Mouse (Mus musculus): ENCODE data around the gene Olfr701. TPM values are rescaled to one million over a fixed set of nuclear protein-coding genes. Genes with fewer than 3 reads are reported as not detected.
A peak's percentile ranks its signal among the peaks of the same experiment; 100 is the strongest.

Olfr701 gene
- polyA plus RNA-seq (2017; shearing (Covaris generic)), result not detected

DNA sequence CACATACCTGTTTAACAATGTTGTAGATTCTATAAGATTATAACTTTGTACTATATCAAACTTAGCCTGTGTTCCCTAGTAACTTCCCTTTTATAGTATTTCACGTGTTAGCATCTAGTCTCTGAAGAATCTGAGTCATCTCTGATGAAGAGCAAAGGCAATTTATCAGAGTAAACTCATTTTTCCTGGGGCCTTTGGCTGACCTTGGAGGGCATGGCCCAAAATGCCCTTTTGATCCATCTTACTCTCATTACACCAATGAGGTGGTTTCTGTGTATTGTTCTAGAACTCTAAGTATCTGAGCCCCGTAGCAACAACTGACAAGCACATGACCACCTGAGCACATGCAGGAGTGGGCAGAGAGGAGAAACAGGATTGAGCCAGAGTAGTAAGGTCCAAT lies at the start of gene Olfr701:
Gene Olfr701, plus strand, starts transcription at position 301 of the 400 bp plus-strand sequence.
- no peak for ATAC-seq

DNA sequence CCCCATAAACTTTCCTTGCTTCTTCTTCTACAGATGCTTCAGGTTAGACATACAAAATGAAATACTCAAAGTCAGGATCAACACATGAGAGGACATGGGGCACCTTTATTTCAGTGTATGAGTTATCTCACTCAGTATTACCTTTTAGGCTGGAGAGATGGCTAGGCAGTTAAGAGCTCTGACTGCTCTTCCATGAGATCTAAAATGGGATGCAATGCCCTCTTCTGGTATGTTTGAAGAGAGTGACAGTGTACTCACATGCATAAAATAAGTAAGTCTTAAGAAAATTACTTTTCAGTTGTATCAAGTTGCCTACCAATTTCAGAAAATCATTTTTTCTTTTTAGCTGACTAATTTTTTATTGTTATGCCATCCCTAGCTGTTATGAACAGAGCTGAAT lies 25.6 kb upstream of the Olfr701 start:
- ATAC-seq, result no peak

DNA sequence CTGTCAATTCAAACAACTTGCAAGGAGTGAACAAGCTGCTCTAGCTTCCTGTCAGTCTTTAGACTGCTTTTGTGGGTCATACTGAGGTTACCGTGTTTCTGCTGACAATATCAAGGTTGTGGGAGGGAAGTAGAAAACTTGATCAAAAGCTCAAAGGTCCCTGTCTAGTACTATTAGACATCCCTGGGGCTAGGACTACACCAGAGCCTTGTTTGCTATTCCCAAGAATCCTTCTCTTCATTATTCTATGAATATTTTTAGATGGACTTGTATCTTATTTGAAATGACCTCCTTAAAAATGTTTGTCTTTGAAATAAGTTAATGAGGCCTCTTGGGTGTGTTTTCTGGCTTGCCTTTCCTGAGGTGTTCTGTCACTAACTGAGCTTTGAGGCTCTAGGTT lies 20.8 kb upstream of the Olfr701 start, which contains the start of gene Olfr699:
Gene Olfr699, minus strand, starts transcription at position 101 of the 400 bp plus-strand sequence.
- ATAC-seq, result peak; percentile 32

DNA sequence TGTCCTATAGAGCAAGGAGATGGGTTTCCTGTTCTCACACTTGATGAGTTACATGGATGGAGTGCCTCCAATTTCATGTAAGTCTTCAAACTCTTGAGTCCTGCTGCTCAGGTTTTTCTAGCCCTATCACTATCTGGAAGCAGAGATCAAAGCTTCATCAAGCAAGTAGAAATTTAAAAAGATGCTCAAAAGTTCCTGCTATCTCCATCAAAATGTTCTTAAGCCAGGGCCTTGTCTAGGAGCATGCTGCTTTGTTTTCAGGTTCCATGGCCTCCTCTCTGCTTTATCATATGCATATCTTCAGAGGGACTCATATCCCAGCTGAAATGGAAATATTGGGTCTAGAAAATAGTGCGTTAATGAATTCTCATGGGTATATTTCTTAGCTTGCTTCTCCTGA lies 5.2 kb upstream of the Olfr701 start, which contains the start of gene Olfr700:
Gene Olfr700, minus strand, starts transcription at position 101 of the 400 bp plus-strand sequence.
- no peak for ATAC-seq

DNA sequence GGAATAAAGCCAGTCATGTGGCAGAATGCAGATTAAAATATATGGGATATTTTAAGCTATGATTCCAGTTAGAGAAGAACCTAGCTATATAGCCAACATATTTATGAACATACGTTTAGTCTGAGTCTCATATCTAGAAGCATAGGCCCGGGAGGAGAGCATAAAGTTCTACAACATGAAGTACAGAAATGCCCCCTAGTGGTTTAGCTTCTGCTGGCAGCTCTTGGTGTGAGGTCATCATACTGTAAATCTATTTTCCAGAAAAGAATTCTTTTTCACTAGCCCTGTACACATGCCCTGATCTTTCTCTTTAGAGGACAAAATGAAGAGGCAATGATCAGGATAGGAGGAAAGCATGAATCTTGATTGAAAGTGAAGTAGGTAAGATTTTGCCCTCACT lies 1.8 kb downstream of the Olfr701 start:
- ATAC-seq, result peak; percentile 79

DNA sequence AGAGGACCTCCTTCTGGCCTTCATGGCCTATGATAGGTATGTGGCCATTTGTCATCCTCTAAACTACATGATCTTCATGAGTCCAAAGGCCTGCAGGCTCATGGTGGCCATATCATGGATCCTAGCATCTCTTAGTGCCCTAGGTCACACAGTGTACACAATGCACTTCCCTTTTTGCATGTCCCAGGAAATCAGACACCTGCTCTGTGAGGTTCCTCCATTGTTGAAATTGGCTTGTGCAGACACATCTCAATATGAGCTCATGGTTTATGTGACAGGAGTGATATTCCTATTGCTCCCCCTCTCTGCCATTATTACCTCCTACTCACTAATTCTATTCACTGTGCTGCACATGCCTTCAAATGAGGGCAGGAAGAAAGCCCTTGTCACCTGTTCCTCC lies 4.5 kb downstream of the Olfr701 start:
- ATAC-seq, result no peak

DNA sequence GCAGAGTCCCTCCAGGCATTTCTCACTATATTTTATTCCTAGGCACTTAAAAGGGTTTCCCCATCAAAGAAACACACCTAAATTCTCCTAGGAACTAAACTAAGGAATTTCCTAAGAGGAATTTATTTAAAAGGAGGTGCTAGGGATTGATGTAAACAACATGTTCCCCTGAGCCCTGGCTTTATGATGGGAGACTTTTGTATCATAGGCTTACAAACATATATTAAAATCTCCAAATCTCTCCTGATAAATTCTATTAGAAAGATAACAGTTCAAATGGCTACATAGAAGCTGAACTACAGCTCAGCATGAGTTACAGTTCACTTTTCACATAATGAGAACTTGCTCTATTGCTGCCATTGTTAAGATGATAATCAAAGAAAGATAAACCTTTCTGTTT lies 19.9 kb downstream of the Olfr701 start, which contains the start of gene Olfr702:
Gene Olfr702, minus strand, starts transcription at position 101 of the 400 bp plus-strand sequence.
- ATAC-seq, result no peak

DNA sequence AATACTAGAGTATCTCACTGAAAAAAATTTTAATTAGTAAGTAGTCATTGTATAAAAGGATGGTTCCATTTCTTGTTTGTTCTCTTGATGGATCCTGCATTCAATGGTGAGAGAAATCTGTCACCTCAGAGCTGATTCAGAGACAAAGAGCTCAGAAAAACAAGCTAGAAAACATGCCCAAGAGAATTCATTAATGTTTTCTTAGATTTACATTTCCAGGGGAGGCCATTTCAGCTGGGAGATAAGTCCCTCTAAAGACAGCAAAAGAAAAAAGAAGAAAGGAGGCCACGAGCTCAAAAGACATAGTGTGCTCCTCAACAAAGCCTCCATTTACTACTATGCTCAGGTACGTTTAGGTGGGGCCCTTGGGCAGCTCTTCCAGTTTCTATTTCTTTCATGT lies 29.1 kb downstream of the Olfr701 start, which contains the start of gene Olfr703:
Gene Olfr703, plus strand, starts transcription at position 301 of the 400 bp plus-strand sequence.
- no peak for ATAC-seq

DNA sequence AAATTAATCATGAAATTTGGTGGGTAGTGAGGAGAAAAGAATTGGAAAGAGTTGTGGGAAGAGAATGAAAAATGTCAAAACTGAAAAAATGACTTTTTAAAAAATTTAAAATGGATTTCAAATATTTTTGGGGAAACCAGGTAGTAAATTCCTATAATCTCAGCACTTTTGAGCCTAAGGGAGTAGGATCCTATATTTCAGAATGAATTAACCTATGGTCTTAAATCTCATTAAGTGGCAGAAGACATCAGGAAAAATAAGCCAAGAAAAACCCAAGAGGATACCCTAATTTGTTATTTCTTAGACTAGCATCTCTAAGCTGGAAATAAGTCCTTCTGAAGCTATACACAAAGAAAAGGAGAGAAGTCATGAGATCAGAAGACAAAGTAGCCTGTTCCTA lies 49.0 kb downstream of the Olfr701 start, which contains the start of gene Olfr704:
Gene Olfr704, plus strand, starts transcription at position 301 of the 400 bp plus-strand sequence.
- ATAC-seq, result no peak

Other genes starting within 250 kb of the Olfr701 start
- gene Olfr693, start 133.5 kb upstream of the Olfr701 start, polyA plus RNA-seq (2017; shearing (Covaris generic)), result not detected
- not detected for gene Olfr694, start 122.3 kb upstream of the Olfr701 start, polyA plus RNA-seq (2017; shearing (Covaris generic))
- not detected for gene Olfr695, start 97.7 kb upstream of the Olfr701 start, polyA plus RNA-seq (2017; shearing (Covaris generic))
- gene Olfr697, start 71.7 kb upstream of the Olfr701 start, polyA plus RNA-seq (2017; shearing (Covaris generic)), result not detected
- gene Olfr698, start 58.7 kb upstream of the Olfr701 start, polyA plus RNA-seq (2017; shearing (Covaris generic)), result under 1 TPM in 1 of 2 experiments, not detected in 1; 0.23 TPM
- not detected for gene Olfr699, start 20.9 kb upstream of the Olfr701 start, polyA plus RNA-seq (2017; shearing (Covaris generic))
- gene Olfr700, start 5.3 kb upstream of the Olfr701 start, polyA plus RNA-seq (2017; shearing (Covaris generic)), result not detected
- gene Olfr702, start 19.8 kb downstream of the Olfr701 start, polyA plus RNA-seq (2017; shearing (Covaris generic)), result not detected
- not detected for gene Olfr703, start 29.2 kb downstream of the Olfr701 start, polyA plus RNA-seq (2017; shearing (Covaris generic))
- not detected for gene Olfr704, start 49.1 kb downstream of the Olfr701 start, polyA plus RNA-seq (2017; shearing (Covaris generic))
- not detected for gene Olfr705, start 62.8 kb downstream of the Olfr701 start, polyA plus RNA-seq (2017; shearing (Covaris generic))
- gene Olfr706, start 74.0 kb downstream of the Olfr701 start, polyA plus RNA-seq (2017; shearing (Covaris generic)), result not detected
- gene Olfr707, start 87.1 kb downstream of the Olfr701 start, polyA plus RNA-seq (2017; shearing (Covaris generic)), result not detected
- gene Olfr1532-ps1, start 93.9 kb downstream of the Olfr701 start, polyA plus RNA-seq (2017; shearing (Covaris generic)), result not detected
- not detected for gene Olfr709-ps1, start 118.1 kb downstream of the Olfr701 start, polyA plus RNA-seq (2017; shearing (Covaris generic))
- not detected for gene Olfr710, start 134.2 kb downstream of the Olfr701 start, polyA plus RNA-seq (2017; shearing (Covaris generic))
- not detected for gene Olfr6, start 149.8 kb downstream of the Olfr701 start, polyA plus RNA-seq (2017; shearing (Covaris generic))
- under 1 TPM in 1 of 2 experiments, not detected in 1; 0.09 TPM for gene Olfr711, start 161.3 kb downstream of the Olfr701 start, polyA plus RNA-seq (2017; shearing (Covaris generic))
- gene Olfr2, start 191.9 kb downstream of the Olfr701 start, polyA plus RNA-seq (2017; shearing (Covaris generic)), result under 1 TPM in 1 of 2 experiments, not detected in 1; 0.07 TPM
- gene Olfr713, start 217.0 kb downstream of the Olfr701 start, polyA plus RNA-seq (2017; shearing (Covaris generic)), result not detected